Mouse (Mus musculus) inflammation-experienced regulatory T-cells, adult 6 months (primary cell): ENCODE measurements around the gene Capsl. TPM values are rescaled to one million over a fixed set of nuclear protein-coding genes. Genes with fewer than 3 reads are reported as not detected.

Source experiments
- ATAC-seq: one replicate; pipeline ENCODE4 v1.8.0; 2017
- polyA plus RNA-seq, 3 experiments: library from polyadenylated mRNA; unstranded; fragments of 100-300 nt; shearing (Covaris generic); gene quantifications; one replicate each; pipeline ENCODE4 v1.2.1; 2017

Capsl gene
- 1 to 10 TPM; 5.1 to 8.5 (median 5.2) TPM for polyA plus RNA-seq

DNA sequence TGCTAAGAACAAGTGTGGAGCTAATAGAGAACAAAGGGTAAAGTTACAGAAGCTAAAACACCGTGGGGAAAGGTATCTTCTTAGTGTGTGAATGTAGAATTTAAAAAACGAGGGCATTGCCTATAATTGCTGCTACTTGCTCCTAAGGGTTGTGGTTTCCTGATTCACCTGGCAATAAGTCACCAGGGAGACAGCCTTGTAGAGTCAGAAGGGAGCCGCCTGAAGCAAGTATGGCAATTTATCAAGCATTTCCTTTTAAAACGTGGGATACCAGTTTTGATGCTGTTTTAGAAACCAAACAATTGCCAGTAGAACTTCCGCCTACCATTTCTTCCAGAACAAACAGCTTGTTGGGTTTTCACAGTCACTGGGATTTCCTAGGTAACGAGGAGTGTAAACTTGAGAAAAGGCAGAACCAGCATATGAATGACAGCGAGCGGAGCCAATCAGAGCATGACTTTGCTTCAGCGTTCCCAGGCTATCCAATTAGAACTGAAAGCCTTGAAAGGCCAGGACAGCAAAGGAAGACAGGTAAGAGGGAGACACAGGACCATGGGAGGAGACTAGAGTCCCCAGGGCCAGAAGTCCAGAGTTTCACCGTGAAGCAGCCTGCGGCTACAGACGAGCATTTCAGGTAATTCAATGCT lies at the start of gene Capsl:
TSS of gene Capsl (plus strand) at position 495 of the 647 bp plus-strand sequence.
- peak; percentile 94 for ATAC-seq

DNA sequence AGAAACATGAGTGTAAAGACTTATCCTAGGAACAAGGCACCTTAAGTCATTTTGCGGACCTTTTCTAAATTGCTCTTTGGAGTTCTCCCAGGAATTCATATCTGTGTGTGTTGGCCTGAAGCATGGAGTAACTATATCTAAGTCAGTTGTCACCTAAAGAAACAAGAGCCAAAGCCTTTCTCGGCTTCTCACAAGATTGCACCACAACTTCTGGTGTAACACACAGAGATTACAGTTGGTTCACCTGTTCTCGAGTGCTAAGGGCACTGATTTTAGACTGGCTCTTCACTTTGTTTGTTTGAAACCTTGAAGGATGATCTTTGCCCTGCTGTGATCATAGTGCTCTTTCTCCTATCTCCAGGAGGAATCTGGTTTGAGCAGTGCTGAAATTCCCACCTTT lies 26.4 kb upstream of the Capsl start:
- no peak for ATAC-seq

DNA sequence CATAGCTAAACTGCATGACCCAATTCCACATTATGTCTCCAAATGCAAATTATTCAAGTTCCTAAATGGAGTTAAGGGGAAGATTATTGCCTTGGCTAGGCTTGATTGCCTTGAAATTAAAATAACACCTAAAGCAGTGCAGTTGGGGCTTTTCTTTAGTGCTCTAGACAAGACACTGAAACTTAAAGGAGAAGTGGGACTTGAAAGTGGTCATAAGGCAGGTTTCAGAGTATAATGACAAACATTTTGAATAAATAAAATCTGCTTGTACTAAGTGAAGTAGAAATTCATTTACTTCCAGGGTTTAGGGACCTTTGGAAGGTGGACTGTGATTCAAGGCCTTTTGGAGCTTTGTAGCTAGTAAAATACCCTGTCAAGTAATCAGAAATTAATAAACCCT lies 14.7 kb upstream of the Capsl start:
- no peak for ATAC-seq

DNA sequence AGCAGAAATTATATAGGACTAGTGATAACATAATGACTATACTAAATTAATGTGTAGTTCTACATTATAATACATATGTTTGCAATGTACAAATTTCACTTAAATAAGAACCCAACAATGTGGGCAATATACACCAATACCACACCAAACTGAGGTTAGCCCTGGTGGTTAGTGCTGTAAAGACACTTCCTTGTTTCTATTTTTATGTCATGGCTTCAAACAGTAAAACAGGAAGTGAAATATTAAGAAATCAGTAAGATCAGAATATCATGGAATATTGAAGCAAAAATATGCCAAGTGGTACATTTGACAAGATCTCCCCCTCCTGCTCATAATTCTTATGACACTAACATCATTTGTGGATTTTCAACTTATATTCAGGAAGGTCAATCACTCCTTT lies 8.0 kb upstream of the Capsl start:
- ATAC-seq, result no peak

DNA sequence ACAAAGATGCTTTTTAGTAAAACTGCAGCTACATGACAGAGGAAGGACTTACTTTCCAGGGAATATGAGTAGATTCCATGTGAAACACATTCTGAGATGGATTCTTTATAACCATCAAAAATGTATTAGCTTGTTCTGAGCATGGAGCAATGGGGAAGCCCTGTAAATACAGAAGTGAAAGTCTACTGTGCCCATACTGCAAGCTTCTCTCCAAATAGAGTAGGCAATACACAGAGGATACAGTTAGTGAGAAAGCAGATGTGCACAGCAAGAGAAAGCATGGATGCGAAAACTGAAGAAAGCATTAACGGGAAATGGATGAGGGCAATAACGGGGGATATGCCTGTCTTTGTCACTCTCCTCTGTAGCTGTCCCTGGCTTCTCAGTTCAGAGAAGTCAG lies 6.0 kb upstream of the Capsl start:
- no peak for ATAC-seq

DNA sequence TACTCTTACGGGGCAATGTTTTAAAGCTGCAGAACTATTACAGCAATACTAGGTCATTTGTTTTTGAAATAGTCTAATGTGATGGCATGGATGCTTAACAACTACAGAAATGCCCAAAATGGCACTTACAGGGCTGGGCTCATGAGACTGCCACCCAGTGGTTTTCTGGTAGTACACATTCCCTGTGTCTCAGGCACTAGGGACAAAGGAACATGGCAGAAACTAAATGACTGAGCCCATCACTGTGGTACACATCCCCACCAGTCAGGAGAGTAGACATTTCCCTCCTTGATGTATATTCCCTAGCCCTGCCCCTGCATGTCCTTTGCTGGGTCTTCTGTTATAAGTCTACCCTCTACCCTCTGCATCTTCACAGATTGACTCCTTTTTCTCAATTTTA lies 16.2 kb downstream of the Capsl start:
- no peak for ATAC-seq

DNA sequence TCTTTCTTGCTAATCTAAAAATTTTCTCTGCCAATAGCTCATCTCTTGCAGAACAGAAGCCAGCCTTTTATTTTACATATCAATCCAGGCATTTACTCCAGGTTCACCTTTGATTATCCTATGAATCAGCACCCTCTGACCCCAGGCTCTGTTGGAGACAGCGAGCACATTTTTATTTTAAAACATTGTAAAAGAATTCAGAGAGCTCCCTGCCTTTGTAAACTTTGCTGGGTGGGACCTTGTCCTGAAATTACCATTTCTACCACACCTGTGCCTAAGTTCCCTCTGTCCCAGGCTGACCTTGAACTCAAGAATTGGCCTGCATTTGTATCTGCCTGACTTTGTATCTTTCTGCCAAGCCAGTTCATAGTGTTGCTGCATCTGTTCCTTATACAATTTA lies 17.0 kb downstream of the Capsl start:
- ATAC-seq, result no peak

DNA sequence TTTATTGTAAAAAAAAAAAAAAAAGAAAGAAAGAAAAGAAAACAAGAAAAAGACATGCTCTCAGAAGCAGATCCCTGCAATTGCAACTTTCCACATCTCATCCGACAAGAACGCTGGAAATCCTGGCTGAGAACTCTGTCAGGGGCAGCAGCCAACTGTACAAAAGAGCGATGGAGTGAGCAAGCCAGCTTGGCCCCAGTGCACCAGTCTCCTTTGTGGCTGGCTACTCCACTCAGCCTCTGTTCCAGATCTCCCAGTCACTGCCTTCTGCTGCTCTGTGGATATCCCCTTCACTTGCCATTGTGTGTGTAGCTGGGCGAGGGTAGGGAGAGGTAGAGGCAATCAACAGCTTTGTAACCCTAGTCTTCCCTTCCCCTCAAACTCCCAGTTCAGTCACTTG lies 18.4 kb downstream of the Capsl start:
- no peak for ATAC-seq

DNA sequence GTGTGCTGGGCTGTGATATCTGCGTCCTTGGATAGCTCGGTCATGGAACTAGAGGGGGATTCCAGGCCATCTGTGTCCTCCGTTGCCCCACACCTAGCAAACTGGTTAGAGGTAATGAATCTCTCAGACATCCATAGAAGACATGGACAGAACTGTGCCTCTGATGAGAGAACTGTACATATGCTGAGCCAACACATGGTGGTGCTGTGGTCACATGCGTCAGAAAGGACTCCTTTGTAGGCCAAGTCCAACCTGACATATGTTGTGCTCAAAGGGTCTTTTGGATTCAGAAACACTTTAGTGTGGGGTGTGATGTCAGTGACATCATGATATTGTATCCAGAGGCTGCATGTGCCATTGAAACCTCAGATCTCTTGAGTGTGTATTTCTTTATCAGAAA lies 19.4 kb downstream of the Capsl start:
- peak; percentile 98 for ATAC-seq

DNA sequence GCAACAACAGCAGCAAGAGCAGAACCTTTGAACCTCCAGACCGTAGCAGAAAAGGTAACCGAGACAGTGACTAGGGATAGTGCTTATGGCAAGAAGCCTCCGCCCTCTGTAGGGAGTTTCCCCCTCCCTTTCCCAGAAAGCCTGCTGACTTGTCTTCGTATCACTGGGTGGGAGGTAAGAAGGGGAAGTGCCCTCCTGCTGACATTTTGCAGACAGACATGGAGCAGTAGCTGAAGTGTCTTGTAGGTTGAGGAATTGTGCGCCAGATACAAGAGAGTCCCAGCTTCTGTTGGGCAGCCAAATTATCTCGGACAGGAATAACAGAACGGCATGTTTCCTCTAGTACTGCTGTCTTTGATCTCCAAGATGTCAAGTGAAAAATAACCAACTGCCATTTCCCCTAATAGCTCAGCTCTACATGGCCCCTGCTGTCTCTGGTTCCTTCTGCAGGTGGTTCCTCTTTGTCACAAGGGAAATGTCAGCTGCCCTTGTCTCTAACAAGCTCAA lies 27.7 kb downstream of the Capsl start:
- peak; percentile 74 for ATAC-seq

DNA sequence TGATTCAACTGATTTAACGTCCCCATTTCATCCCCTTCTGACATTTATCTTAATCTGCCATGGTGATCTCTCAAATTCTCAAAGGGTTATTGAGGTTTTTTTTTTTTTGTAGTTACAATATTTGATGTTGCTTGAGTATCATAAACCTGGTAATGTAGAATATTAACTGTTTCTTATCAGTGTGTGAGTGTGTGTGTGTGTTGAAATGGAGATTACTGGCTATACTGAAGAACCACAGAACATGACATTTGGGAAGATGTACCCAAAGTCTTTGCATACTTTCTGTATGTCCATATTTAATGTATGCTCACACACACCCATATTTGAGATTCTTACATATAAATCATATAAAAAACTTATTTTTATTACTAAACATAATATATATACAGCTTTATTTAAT lies 28.2 kb downstream of the Capsl start:
- no peak for ATAC-seq

DNA sequence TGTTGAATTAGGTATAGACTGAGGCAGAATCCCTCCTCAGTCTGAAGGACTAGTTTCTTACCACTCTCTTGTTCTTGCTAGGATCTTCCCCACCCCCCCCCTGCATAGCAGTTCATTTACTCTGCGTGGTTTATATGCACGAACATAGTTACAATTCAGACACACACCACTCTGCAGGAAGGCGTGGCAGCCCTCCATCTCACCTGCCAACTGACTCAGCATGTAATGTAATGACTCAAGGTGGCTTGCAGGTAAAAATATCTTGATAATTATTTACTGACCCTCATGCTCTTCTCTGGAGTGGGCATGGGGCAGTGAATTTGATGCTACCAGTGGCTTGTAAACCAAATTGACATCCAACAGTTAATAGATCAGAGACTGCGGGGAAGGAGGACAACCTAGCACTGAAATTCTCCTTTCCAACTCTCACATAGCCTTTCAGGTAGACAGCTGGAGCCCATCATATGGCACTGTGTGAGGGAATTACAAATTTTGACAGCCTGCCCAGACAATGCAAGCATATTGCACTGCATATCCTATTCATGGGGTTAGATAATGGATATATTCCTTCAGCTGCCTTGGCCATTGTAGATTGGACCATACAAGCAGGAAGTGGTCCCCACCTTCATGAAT lies 35.3 kb downstream of the Capsl start:
- ATAC-seq, result peak; percentile 22

DNA sequence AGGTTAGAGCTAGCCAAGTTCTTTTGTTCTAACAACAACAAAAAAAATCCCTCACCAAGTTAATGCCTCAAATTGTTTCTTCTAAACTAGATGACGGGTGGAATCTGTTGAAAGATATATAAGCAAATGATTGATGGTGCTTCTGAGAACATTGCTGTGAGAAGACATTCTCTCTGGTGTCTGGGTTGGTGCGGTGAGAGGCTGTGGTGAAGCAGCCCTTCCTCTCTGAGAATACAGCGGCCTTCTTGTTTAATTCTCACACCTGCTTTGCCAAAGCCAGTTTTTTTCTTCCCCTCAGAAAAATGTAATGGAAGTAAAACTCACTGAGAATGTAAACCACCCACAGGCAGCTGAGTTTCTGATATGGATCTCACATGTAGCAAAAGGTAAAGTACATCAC lies 36.3 kb downstream of the Capsl start:
- ATAC-seq, result peak; percentile 67

DNA sequence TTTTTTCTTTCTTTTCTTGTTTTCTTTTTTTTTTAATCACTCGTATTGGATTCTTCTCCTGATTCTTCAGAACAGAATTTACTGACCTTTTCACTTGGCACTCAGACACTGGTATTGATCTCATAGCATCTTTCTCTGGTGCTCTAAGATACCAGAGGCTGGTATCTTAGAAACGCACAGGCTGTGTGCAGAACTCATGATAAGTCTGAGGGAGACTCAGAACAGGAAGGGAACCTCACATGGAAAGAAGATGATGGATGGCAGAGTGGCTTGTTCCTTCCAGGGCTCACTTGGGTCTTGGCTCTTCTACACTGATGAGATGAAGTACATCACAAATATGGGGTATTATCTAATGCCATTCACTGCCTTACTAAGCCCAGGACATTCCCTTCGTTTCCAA lies 36.8 kb downstream of the Capsl start:
- ATAC-seq, result peak; percentile 30

DNA sequence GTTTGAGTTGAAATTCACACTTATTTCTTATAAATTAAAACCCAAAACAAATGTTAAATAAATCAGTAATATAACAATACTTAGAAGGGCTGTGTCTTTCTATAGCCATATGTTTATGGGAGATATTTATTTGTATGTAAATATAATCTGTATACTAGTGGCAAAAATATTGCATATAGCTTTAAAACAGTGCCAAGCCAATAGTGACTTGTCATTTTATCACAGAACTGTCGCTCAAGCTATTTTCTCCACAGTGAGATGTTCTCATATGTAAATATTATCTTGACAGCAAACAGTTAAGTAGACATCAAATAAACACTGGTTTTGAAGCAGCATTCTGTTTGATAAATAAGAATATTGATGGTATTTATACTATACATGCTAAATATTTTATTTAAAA lies 37.4 kb downstream of the Capsl start:
- ATAC-seq, result no peak

DNA sequence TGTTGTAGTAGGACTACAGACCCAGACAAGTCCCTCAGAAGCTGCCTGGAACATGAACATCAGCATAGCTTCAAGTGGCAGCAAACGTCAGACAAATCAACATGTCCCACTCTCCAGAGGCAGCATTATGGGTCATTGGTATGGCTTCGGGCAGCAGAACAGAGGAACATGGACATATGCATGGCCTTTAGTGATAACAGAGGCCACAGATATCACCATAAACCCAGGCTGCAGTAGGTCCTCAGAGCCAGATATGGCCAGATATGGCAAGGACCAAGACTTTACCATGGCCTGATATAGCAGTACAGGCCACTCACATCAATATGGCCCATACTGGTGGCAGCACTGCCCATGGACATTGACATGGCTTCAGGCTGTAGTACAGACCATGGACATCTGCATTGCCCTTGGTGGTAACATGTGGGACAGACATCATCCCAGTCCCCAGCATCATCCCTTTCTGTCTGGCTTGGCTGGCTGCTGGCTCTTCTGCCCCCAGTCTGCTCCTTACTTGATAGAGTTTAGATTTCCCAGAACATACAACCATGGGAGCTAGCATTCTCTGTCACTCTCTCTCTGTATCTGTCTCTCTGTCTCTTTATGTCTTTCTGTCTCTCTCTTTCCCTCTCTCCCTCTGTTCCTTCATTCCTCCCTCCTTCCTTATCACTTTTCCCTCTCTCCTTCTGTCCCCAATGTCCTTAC lies 53.7 kb downstream of the Capsl start:
- no peak for ATAC-seq

DNA sequence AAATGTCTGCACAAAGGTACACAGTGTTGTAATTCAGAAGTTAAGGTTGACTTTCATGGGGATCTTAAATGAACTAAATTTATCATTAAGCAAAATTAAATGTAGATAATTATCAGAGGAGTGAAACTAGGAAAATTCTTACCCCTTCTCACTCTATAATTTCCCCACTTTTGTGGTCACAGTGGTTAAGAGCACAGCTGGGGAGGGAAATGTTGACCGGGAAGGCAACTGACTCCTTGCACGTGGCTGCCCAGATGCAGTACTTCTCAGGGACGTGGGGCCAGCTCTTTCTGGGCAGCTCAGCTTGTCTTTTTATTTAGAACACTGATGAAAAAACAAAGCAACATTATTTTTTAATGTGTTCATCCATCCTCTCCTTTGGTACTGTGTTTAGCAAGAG lies 56.2 kb downstream of the Capsl start:
- ATAC-seq, result no peak

Other genes with a start within 250 kb of the Capsl start
- gene Ugt3a1, start 159.1 kb upstream of the Capsl start, polyA plus RNA-seq, result not detected
- gene Ugt3a2, start 100.5 kb upstream of the Capsl start, polyA plus RNA-seq, result under 1 TPM in 1 of 3 experiments, not detected in 2; 0.24 TPM
- gene Il7r, start 94.1 kb downstream of the Capsl start, polyA plus RNA-seq, result 100 to 1,000 TPM in 2 of 3 experiments, 10 to 100 TPM in 1; 91.9 to 193 (median 146) TPM